Mouse (Mus musculus): ENCODE measurements around the gene Osgin1. TPM values are rescaled to one million over a fixed set of nuclear protein-coding genes. Genes with fewer than 3 reads are reported as not detected.

Osgin1 gene
- polyA plus RNA-seq (2012; ENCODE audit: insufficient read depth, insufficient read length, missing spikeins) = 33.8 and 34.3 TPM in 2 replicates

GRCm38 (mm10) chr8:119433582-119434174 lies at the start of gene Osgin1:
Osgin1 (plus strand) TSS chr8:119434124.
- no peak within 1 kb of the TSS for H3K4me3 ChIP-seq (ENCODE audit: insufficient read depth, low read length)
- peaks cover 56% of the 10 kb centered on the region for H3K4me1 ChIP-seq (ENCODE audit: control insufficient read depth, insufficient read depth, low read length)
- H3K27ac ChIP-seq (ENCODE audit: insufficient read depth, low read depth, low read length) = no peak within 1 kb of the TSS
- TF ChIP-seq CTCF (IDR thresholded peaks at IDR 0.05; ENCODE audit: low read depth, low read length) (no peak), POLR2A (IDR thresholded peaks at IDR 0.05; ENCODE audit: borderline replicate concordance, low read depth, low read length) (no peak)

- no peak for TF ChIP-seq CTCF (IDR thresholded peaks at IDR 0.05; ENCODE audit: low read depth, low read length)
- no peak for TF ChIP-seq POLR2A (IDR thresholded peaks at IDR 0.05; ENCODE audit: borderline replicate concordance, low read depth, low read length)
- Histone ChIP-seq H3K27ac (ENCODE audit: insufficient read depth, low read depth, low read length) (no peak overlapping the region), H3K4me3 (ENCODE audit: insufficient read depth, low read length) (no peak overlapping the region), H3K4me1 (ENCODE audit: control insufficient read depth, insufficient read depth, low read length) (no peaks in the 10 kb centered on the region)
Observed at GRCm38 (mm10) chr8:119384478-119384877, 49.4 kb upstream of the Osgin1 start.

GRCm38 (mm10) chr8:119385854-119386253 lies 48.1 kb upstream of the Osgin1 start:
- Histone ChIP-seq H3K4me1 (ENCODE audit: control insufficient read depth, insufficient read depth, low read length) (no peaks in the 10 kb centered on the region), H3K27ac (ENCODE audit: insufficient read depth, low read depth, low read length) (no peak overlapping the region), H3K4me3 (ENCODE audit: insufficient read depth, low read length) (no peak overlapping the region)
- TF ChIP-seq POLR2A (IDR thresholded peaks at IDR 0.05; ENCODE audit: borderline replicate concordance, low read depth, low read length) (no peak), CTCF (IDR thresholded peaks at IDR 0.05; ENCODE audit: low read depth, low read length) (no peak)

- H3K4me1 ChIP-seq (ENCODE audit: control insufficient read depth, insufficient read depth, low read length) = no peaks in the 10 kb centered on the region
- no peak overlapping the region for H3K4me3 ChIP-seq (ENCODE audit: insufficient read depth, low read length)
- no peak overlapping the region for H3K27ac ChIP-seq (ENCODE audit: insufficient read depth, low read depth, low read length)
- TF ChIP-seq CTCF (IDR thresholded peaks at IDR 0.05; ENCODE audit: low read depth, low read length) (no peak), POLR2A (IDR thresholded peaks at IDR 0.05; ENCODE audit: borderline replicate concordance, low read depth, low read length) (no peak)
Observed at GRCm38 (mm10) chr8:119386988-119387387, 46.9 kb upstream of the Osgin1 start.

- Histone ChIP-seq H3K4me1 (ENCODE audit: control insufficient read depth, insufficient read depth, low read length) (peaks cover 9% of the 10 kb centered on the region), H3K4me3 (ENCODE audit: insufficient read depth, low read length) (peak overlapping the region; percentile 83), H3K27ac (ENCODE audit: insufficient read depth, low read depth, low read length) (no peak overlapping the region)
- no peak for TF ChIP-seq CTCF (IDR thresholded peaks at IDR 0.05; ENCODE audit: low read depth, low read length)
- no peak for TF ChIP-seq POLR2A (IDR thresholded peaks at IDR 0.05; ENCODE audit: borderline replicate concordance, low read depth, low read length)
Observed at GRCm38 (mm10) chr8:119394097-119394496, 39.8 kb upstream of the Osgin1 start.

- peak within 1 kb of the TSS; percentile 55; the same call in 1 of the 2 replicates for H3K27ac ChIP-seq (ENCODE audit: insufficient read depth, low read depth, low read length)
Observed at GRCm38 (mm10) chr8:119394524-119395026, 39.3 kb upstream of the Osgin1 start, which contains the start of gene Mlycd. Mlycd (plus strand) TSS chr8:119394878.

GRCm38 (mm10) chr8:119395072-119395950 lies 38.6 kb upstream of the Osgin1 start:
- TF ChIP-seq CTCF (IDR thresholded peaks at IDR 0.05; ENCODE audit: low read depth, low read length) = no peak
- no peak for TF ChIP-seq POLR2A (IDR thresholded peaks at IDR 0.05; ENCODE audit: borderline replicate concordance, low read depth, low read length)
- peaks cover 9% of the 10 kb centered on the region for H3K4me1 ChIP-seq (ENCODE audit: control insufficient read depth, insufficient read depth, low read length)
- peak overlapping the region; percentile 88 for H3K4me3 ChIP-seq (ENCODE audit: insufficient read depth, low read length)
- H3K27ac ChIP-seq (ENCODE audit: insufficient read depth, low read depth, low read length) = peak overlapping the region; percentile 55; the same call in 1 of the 2 replicates

More at GRCm38 (mm10) chr8:119394524-119395026, 39.3 kb upstream of the Osgin1 start, which contains the start of gene Mlycd:
- H3K4me3 ChIP-seq (ENCODE audit: insufficient read depth, low read length) = peak within 1 kb of the TSS; percentile 88
- TF ChIP-seq POLR2A (IDR thresholded peaks at IDR 0.05; ENCODE audit: borderline replicate concordance, low read depth, low read length) (no peak), CTCF (IDR thresholded peaks at IDR 0.05; ENCODE audit: low read depth, low read length) (no peak)
- H3K4me1 ChIP-seq (ENCODE audit: control insufficient read depth, insufficient read depth, low read length) = peaks cover 9% of the 10 kb centered on the region

- Histone ChIP-seq H3K4me1 (ENCODE audit: control insufficient read depth, insufficient read depth, low read length) (peaks cover 9% of the 10 kb centered on the region), H3K4me3 (ENCODE audit: insufficient read depth, low read length) (no peak overlapping the region), H3K27ac (ENCODE audit: insufficient read depth, low read depth, low read length) (no peak overlapping the region)
- TF ChIP-seq POLR2A (IDR thresholded peaks at IDR 0.05; ENCODE audit: borderline replicate concordance, low read depth, low read length) = no peak
- TF ChIP-seq CTCF (IDR thresholded peaks at IDR 0.05; ENCODE audit: low read depth, low read length) = no peak
Observed at GRCm38 (mm10) chr8:119398558-119398957, 35.4 kb upstream of the Osgin1 start.

GRCm38 (mm10) chr8:119399255-119399654 lies 34.7 kb upstream of the Osgin1 start:
- no peak overlapping the region for H3K4me3 ChIP-seq (ENCODE audit: insufficient read depth, low read length)
- no peak overlapping the region for H3K27ac ChIP-seq (ENCODE audit: insufficient read depth, low read depth, low read length)
- no peak for TF ChIP-seq CTCF (IDR thresholded peaks at IDR 0.05; ENCODE audit: low read depth, low read length)
- no peak for TF ChIP-seq POLR2A (IDR thresholded peaks at IDR 0.05; ENCODE audit: borderline replicate concordance, low read depth, low read length)
- H3K4me1 ChIP-seq (ENCODE audit: control insufficient read depth, insufficient read depth, low read length) = peaks cover 7% of the 10 kb centered on the region

Measured in bone marrow macrophage, adult 2 months (primary cell).